Mouse (Mus musculus) small intestine, adult 2 months (tissue): ENCODE results near the gene Atxn10. TPM values are rescaled to one million over a fixed set of nuclear protein-coding genes. Genes with fewer than 3 reads are reported as not detected.
"Not testable (repeated sequence)": the region's sequence is repeated elsewhere in the genome, so short reads cannot be mapped to it uniquely, and the experiment has no call there.

Source experiments
- H3K27ac ChIP-seq: fragments of 200-500 bp; 2 replicates; pipeline ENCODE4 v1.5.1; 2012; ENCODE audit warnings: low read depth, low read length, control low read depth, inconsistent platforms; ENCODE audit not compliant: insufficient read depth
- H3K27me3 ChIP-seq: fragments of 200-500 bp; 2 replicates; pipeline ENCODE4 v1.6.1; 2012; ENCODE audit warnings: mild to moderate bottlenecking, moderate library complexity, low read length, inconsistent platforms; ENCODE audit not compliant: control insufficient read depth, insufficient read depth
- H3K36me3 ChIP-seq: fragments of 200-500 bp; 2 replicates; pipeline ENCODE4 v1.6.1; 2012; ENCODE audit warnings: mild to moderate bottlenecking, low read length, control low read depth, inconsistent platforms; ENCODE audit not compliant: control insufficient read depth, insufficient read depth
- H3K4me1 ChIP-seq: fragments of 200-500 bp; 2 replicates; pipeline ENCODE4 v1.6.1; 2012; ENCODE audit warnings: low read length, inconsistent platforms, mixed read lengths; ENCODE audit not compliant: control insufficient read depth, insufficient read depth, insufficient read length
- H3K4me3 ChIP-seq: fragments of 200-500 bp; 2 replicates; pipeline ENCODE4 v1.5.1; 2012; ENCODE audit warnings: low read depth, mild to moderate bottlenecking, control low read depth, inconsistent platforms, low read length, moderate library complexity
- CTCF ChIP-seq: fragments of 200-500 bp; IDR thresholded peaks from 2 replicates; pipeline ENCODE4 v1.5.1; 2012; ENCODE audit warnings: low read depth, mild to moderate bottlenecking, control low read depth, inconsistent platforms, low read length, moderate library complexity, mixed read lengths; ENCODE audit not compliant: insufficient replicate concordance, insufficient read length; ENCODE audit errors: extremely low read depth
- POLR2A ChIP-seq: fragments of 200-500 bp; IDR thresholded peaks from 2 replicates; pipeline ENCODE4 v1.6.1; 2012; ENCODE audit warnings: low read depth, mild to moderate bottlenecking, control low read depth, inconsistent platforms, low read length, moderate library complexity
- WGBS: fragments of 180-500 bp; shearing (Covaris S2); methylation state at CpG from one replicate; pipeline ENCODE4 v1.1.7; 2018; 5-methylcytosine and 5-hydroxymethylcytosine counted together
- polyA plus RNA-seq: library from polyadenylated mRNA; depleted of rRNA; stranded (reverse); fragments of >200 nt; gene quantifications from 2 replicates; pipeline ENCODE4 v1.2.3, GENCODE M21; 2012

Gene Atxn10
- polyA plus RNA-seq, 1 experiment = 14.5 TPM

DNA sequence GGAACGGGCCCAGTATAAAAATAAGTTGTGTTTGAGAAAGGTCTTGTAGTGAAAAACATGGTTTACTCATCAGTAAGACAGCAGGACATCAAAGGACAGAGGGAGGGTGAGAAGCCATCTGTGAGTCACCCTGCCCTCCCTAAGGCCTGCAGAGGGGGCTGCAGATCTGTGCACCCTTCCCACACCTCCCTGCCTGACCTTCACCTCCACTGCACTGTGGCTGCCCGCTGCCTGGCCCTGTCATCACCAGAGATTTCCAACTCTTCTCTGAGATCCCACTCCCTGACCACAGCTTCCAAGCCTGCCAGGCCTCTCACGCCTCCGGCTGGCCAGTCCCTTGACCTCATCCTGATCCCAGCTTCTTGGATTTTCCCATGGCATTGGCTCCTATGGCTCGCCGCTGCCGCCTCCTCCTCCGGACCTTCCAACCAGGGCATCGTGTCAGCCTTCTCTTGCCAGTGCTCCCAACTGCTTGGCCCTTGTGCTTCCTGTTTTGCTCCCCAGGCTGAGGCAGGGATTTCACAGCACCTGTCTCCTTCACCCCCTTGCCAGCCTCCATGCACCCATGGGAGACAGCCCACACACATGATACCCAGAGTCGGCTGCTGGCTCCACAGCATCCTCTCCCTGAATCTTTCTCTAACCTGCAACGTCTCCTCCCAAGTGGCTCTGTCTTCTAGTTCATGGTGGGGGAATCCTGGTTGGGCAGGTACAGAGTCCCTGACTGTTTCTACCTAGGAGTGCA lies 15.9 kb upstream of the Atxn10 start:
- Histone ChIP-seq H3K27ac (no peak overlapping the region), H3K4me3 (no peak overlapping the region), H3K4me1 (no peaks in the 10 kb centered on the region), H3K36me3 (no peaks in the 10 kb centered on the region), H3K27me3 (no peaks in the 10 kb centered on the region; the same call in 1 of the 2 replicates)
- 83% methylated on average over 11 of the region's 11 CpGs for WGBS
- no peak for TF ChIP-seq POLR2A

DNA sequence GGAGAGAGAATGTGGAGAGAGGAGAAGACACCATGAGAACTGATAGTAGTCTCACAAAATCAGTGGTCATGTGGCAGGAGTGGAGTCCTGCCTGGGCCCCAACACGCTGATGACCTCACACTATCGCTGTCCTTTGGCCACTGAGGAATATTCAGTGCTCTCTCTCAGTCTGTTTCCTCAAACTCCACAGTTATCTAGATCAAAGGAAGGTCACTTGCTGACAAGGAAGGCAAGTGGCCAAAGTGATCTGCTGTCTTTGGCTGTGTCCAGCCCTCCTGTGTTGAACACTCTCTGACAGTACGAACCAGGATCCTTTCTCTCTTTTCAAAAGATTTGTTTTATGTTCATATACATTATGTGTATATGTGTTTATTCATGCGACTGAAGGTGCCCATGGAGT lies 12.8 kb upstream of the Atxn10 start:
- WGBS = 78% methylated on average over 4 of the region's 4 CpGs
- Histone ChIP-seq H3K27me3 (no peaks in the 10 kb centered on the region), H3K27ac (no peak overlapping the region), H3K36me3 (no peaks in the 10 kb centered on the region), H3K4me1 (no peaks in the 10 kb centered on the region), H3K4me3 (no peak overlapping the region)
- TF ChIP-seq POLR2A (no peak), CTCF (no peak)

DNA sequence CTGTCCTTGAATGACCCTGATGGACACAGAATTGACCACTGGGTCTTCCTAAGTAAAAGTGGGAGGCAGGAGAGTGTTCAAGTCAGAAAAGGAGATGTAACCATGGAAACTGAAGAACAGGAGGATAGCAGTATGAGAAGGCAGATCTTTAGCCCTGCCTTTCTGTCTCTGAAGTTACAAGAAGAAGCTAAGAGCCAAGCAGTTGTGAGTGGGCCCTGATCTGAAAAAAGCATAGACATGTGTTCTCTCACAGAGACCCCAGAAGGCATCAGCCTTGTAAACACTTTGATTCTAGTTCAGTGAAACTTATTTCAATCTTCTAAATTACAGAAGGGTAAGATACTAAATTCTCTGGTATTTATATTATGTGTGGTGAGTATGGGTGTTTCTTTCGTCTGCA lies 11.6 kb upstream of the Atxn10 start:
- Histone ChIP-seq H3K4me1 (no peaks in the 10 kb centered on the region), H3K27me3 (no peaks in the 10 kb centered on the region), H3K36me3 (no peaks in the 10 kb centered on the region), H3K27ac (no peak overlapping the region), H3K4me3 (no peak overlapping the region)
- no peak for TF ChIP-seq POLR2A
- TF ChIP-seq CTCF = no peak
- WGBS = 97% methylated on average over 1 of the region's 1 CpGs

DNA sequence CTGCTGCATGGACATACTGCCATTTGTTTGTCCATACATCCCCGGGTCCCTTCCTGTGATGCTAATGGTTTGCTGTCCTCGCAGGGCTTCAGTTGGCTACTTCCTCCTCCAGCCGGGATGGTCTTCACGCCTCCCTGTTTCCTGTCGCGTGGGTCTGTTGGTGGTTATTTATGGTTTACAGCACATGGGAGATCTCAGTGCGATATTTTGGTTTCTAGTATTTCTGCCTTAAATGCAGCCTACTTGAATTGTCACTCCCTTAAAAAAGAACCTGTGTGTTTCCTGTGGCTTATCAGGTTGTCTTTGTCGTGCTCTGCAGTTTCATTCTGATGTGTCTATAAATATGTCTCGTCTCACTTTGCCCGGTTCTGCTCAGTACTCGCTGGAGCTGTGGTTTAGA lies 8.2 kb upstream of the Atxn10 start:
- Histone ChIP-seq H3K36me3 (no peaks in the 10 kb centered on the region), H3K4me1 (no peaks in the 10 kb centered on the region), H3K4me3 (no peak overlapping the region), H3K27ac (no peak overlapping the region), H3K27me3 (no peaks in the 10 kb centered on the region)
- WGBS = 49% methylated on average over 11 of the region's 11 CpGs
- TF ChIP-seq POLR2A (no peak), CTCF (no peak)

DNA sequence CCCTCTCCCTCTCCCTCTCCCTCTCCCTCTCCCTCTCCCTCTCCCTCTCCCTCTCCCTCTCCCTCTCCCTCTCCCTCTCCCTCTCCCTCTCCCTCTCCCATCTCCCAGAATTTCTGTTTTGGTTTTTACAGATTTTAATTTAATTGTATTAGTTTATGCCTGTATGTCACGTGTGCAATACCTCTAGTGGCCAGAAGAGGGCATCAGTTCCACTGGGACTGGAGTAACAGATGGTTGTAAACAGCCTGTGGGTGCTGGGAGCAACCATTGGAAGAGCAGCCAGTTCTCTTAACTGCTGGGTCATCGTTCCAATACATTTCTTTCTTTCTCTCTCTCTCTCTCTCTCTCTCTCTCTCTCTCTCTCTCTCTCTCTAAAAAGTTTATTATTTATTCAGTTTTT lies 7.6 kb upstream of the Atxn10 start:
- H3K4me3 ChIP-seq, H3K27me3 ChIP-seq, H3K27ac ChIP-seq, H3K36me3 ChIP-seq, H3K4me1 ChIP-seq: not testable (repeated sequence)
- TF ChIP-seq CTCF = peak; percentile 33; the same call in 1 of the 2 replicates
- 85% methylated on average over 2 of the region's 2 CpGs for WGBS

DNA sequence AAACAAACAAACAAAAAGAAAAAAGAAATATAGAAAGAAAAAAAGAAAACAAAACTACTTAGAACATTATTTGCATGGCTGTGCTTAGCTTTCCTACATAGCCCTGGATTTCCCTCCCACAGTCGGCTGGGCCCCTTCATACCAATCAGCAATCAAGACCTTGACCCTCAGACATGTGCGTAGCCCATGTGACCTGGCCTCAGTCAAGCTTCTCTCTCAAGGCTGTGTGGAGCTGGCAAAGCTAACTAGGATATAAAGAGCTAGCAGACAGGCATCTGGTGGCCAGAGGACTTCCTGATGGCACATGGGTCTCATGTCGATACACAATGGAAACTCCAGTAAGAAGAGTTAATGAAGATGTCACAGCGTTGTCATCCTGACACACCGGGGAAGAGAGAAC lies 6.9 kb upstream of the Atxn10 start:
- 89% methylated on average over 5 of the region's 5 CpGs for WGBS
- H3K4me1 ChIP-seq = no peaks in the 10 kb centered on the region
- H3K36me3 ChIP-seq = no peaks in the 10 kb centered on the region
- TF ChIP-seq POLR2A = no peak
- no peak for TF ChIP-seq CTCF
- no peak overlapping the region for H3K27ac ChIP-seq
- H3K27me3 ChIP-seq = no peaks in the 10 kb centered on the region
- H3K4me3 ChIP-seq = no peak overlapping the region

DNA sequence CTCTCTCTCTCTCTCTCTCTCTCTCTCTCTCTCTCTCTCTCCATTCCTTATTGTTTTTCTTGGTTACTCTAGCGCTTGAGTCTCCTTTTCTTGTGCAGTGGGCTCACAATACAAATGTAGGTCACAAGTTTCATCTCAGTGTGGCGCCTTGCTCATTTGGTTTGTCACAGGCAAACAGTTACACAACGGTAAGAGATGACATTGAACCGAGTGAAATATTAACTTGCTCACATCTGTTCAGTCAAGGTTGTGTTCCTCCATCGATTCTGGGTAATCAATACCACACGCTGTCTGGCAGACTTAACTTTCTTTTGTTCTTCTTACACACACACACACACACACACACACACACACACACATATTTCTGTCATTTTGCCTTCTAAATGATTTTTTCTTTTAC lies 6.0 kb upstream of the Atxn10 start:
- no peaks in the 10 kb centered on the region for H3K36me3 ChIP-seq
- no peaks in the 10 kb centered on the region for H3K27me3 ChIP-seq
- H3K4me3 ChIP-seq = no peak overlapping the region
- 35% methylated on average over 6 of the region's 6 CpGs for whole genome bisulfite sequencing
- no peaks in the 10 kb centered on the region for H3K4me1 ChIP-seq
- H3K27ac ChIP-seq = no peak overlapping the region
- TF ChIP-seq POLR2A (no peak), CTCF (no peak)

DNA sequence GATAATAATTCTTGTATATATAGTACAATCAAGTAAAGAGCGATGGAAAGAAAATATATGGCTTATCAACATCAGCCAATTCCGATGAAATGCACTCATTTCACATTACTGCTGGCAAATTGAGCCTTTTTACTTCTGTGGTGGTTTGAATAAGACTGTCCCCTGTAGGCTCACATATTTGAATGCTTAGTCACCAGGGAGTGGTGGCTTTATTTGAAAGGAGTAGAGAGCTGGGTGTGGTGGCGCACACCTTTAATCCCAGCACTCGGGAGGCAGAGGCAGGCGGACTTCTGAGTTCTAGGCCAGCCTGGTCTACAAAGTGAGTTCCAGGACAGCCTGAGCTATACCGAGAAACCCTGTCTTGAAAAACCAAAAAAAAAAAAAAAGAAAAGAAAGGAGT lies 2.5 kb upstream of the Atxn10 start:
- WGBS = 82% methylated on average over 6 of the region's 6 CpGs
- not testable (repeated sequence) for H3K27me3 ChIP-seq, H3K27ac ChIP-seq, H3K36me3 ChIP-seq, H3K4me3 ChIP-seq, H3K4me1 ChIP-seq
